Mouse (Mus musculus) forebrain, postnatal 0 days (tissue): ENCODE results near the gene Akt1. TPM values are rescaled to one million over a fixed set of nuclear protein-coding genes. Genes with fewer than 3 reads are reported as not detected.
A peak's percentile ranks its signal among the peaks of the same experiment; 100 is the strongest.

ENCODE experiments used
- ATAC-seq: fragments of 200-750 bp; cut with Nextera tagmentation; 2 replicates; pipeline ENCODE4 v1.8.0; 2017; ENCODE audit warnings: mild to moderate bottlenecking, moderate library complexity
- DNase-seq: peaks from one replicate; pipeline ENCODE4 v3.0.0-alpha.2; 2015
- H3K27ac ChIP-seq: fragments of 300-500 bp; sonication (generic); 2 replicates; pipeline ENCODE4 v1.5.1; 2014; ENCODE audit warnings: low read depth, mild to moderate bottlenecking, antibody characterized with exemption, low read length, moderate library complexity, mixed read lengths
- H3K27me3 ChIP-seq: fragments of 300-500 bp; sonication (generic); 2 replicates; pipeline ENCODE4 v1.6.1; 2014; ENCODE audit warnings: mild to moderate bottlenecking, low read length, mixed read lengths; ENCODE audit not compliant: insufficient read depth
- H3K36me3 ChIP-seq: fragments of 300-500 bp; sonication (generic); 2 replicates; pipeline ENCODE4 v1.6.1; 2014; ENCODE audit warnings: mild to moderate bottlenecking, moderate library complexity; ENCODE audit not compliant: insufficient read depth
- H3K4me1 ChIP-seq: fragments of 300-500 bp; sonication (generic); 2 replicates; pipeline ENCODE4 v1.6.1; 2014; ENCODE audit warnings: antibody characterized with exemption; ENCODE audit not compliant: insufficient read depth
- H3K4me2 ChIP-seq: fragments of 300-500 bp; sonication (generic); 2 replicates; pipeline ENCODE4 v1.6.1; 2014; ENCODE audit warnings: low read depth, mild to moderate bottlenecking, moderate library complexity
- H3K4me3 ChIP-seq: fragments of 300-500 bp; sonication (generic); 2 replicates; pipeline ENCODE4 v1.5.1; 2014; ENCODE audit warnings: low read depth, low read length, mixed read lengths
- H3K9ac ChIP-seq: fragments of 300-500 bp; sonication (generic); 2 replicates; pipeline ENCODE4 v1.6.1; 2014; ENCODE audit warnings: mild to moderate bottlenecking
- H3K9me3 ChIP-seq: fragments of 300-500 bp; sonication (generic); 2 replicates; pipeline ENCODE4 v1.6.1; 2016; ENCODE audit warnings: low read length
- CTCF ChIP-seq: sonication (generic); IDR thresholded peaks from 2 replicates; pipeline ENCODE4 v1.5.1; 2016; ENCODE audit warnings: antibody characterized with exemption, control low read depth, low read depth
- WGBS: fragments of 180-500 bp; shearing (Covaris S2); extraction: QIAGEN DNeasy Blood & Tissue Kit; methylation state at CpG from one replicate; pipeline ENCODE4 v1.1.7; 2014; 5-methylcytosine and 5-hydroxymethylcytosine counted together
- polyA plus RNA-seq: library from polyadenylated mRNA; unstranded; fragments of >200 nt; fragmentation: Nextera tagmentation; extraction: Ambion mirVana; gene quantifications from 2 replicates; pipeline ENCODE4 v1.2.1, GENCODE M21; 2015
- total RNA-seq: library from RNA; depleted of rRNA; stranded (reverse); fragments of >200 nt; gene quantifications from 2 replicates; pipeline ENCODE4 v1.2.3, GENCODE M21; 2014

The Akt1 gene
- total and polyA plus RNA-seq, 2 experiments from 2014 or later, result 117 to 213 TPM

DNA sequence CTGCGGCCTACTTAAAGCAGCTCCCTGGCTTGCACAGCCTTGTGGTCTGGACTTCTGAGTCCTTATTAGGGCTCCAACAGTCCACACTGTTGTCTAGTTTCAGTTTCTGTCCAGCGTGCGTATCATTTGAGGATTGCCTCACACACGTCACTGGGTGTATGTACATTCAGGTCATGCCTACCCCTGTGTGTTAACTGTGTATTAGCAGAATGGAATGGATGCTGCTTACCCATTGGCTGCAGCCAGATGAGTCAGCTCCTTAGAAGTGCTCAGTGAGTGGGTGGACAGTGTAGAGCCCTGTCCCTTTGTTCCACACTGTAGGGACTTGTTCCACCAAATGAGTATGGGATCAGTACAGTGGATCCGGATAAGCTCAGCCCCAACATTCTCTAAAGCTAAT, 26.6 kb downstream of the Akt1 start:
- H3K36me3 ChIP-seq, result peaks cover 32% of the 10 kb centered on the region
- WGBS, result 93% methylated on average over 5 of the region's 5 CpGs
- ATAC-seq, result no peak

DNA sequence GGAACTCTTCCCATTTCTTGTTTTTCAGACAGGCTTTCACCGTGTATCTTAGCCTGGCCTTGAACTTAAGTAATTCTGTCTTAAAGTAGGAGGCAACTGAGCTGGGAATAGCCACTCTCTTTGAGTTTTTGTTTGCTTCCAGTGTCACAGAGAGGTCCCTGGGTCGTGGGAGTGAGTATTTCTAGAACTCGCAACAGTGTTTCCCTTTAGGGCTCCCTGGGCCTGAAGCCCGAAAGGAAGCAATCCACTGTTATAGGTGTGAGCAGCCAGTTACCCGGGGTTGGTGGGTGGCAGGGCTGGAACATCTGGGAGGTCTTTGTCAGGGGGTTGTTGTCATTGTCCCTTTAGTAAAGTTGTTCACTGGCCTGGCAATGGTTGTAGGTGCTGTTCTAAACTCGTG, 28.5 kb downstream of the Akt1 start:
- H3K36me3 ChIP-seq, result peaks cover 27% of the 10 kb centered on the region
- H3K9ac ChIP-seq, result no peak overlapping the region
- 44% methylated on average over 6 of the region's 6 CpGs for WGBS
- peak overlapping the region; percentile 91 for H3K4me2 ChIP-seq
- no peaks in the 10 kb centered on the region for H3K27me3 ChIP-seq
- no peak overlapping the region for H3K4me3 ChIP-seq
- DNase-seq (no peak), ATAC-seq (no peak)
- H3K4me1 ChIP-seq, result peaks cover 17% of the 10 kb centered on the region
- no peak for TF ChIP-seq CTCF
- H3K9me3 ChIP-seq, result no peaks in the 10 kb centered on the region
- no peak overlapping the region for H3K27ac ChIP-seq

More for the DNA sequence above, 26.6 kb downstream of the Akt1 start:
- no peak overlapping the region for H3K4me3 ChIP-seq
- no peaks in the 10 kb centered on the region for H3K27me3 ChIP-seq
- no peak overlapping the region for H3K27ac ChIP-seq
- TF ChIP-seq CTCF, result no peak
- no peaks in the 10 kb centered on the region for H3K9me3 ChIP-seq
- H3K4me1 ChIP-seq, result peaks cover 17% of the 10 kb centered on the region
- H3K9ac ChIP-seq, result no peak overlapping the region
- DNase-seq, result no peak
- no peak overlapping the region for H3K4me2 ChIP-seq

DNA sequence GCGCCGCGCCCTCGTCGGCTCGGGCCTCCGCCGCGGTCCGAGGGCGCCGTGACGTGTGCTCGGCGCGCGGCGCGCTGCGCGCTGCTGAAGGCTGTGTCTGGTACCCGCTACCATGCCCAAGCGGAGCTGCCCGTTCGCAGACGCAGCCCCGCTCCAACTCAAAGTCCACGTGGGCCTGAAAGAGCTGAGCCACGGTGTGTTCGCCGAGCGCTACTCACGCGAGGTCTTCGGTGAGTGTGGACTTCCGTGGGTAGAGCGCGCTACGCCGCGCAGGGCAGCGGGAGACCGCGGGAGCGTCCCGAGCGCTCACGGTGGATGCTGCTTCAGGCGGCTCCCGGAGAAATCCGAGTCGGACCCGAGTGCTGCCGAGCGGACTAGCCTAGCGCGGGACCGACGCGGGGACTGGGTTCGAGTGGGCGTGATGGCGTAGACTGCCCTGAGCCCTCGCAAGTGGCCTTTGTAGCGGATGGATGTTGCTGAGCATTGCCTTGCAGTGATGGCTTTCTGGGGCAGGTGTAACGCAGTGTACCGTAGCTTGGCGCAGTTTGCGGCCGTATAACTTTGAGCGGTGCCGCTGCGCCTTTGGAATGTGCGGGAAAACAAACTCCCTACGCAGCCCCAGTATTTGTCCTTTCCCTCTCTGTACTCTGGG, 29.7 kb downstream of the Akt1 start:
- DNase-seq (no peak), ATAC-seq (no peak; the same call in none of the 2 replicates)
- no peaks in the 10 kb centered on the region for H3K27me3 ChIP-seq
- under 1% methylated on average over 75 of the region's 75 CpGs for WGBS
- H3K36me3 ChIP-seq, result peaks cover 26% of the 10 kb centered on the region
- H3K4me1 ChIP-seq, result peaks cover 17% of the 10 kb centered on the region
- H3K9ac ChIP-seq, result peak overlapping the region; percentile 71
- H3K4me2 ChIP-seq, result peak overlapping the region; percentile 91
- H3K27ac ChIP-seq, result peak overlapping the region; percentile 80
- no peaks in the 10 kb centered on the region for H3K9me3 ChIP-seq
- TF ChIP-seq CTCF, result no peak
- H3K4me3 ChIP-seq, result peak overlapping the region; percentile 64

DNA sequence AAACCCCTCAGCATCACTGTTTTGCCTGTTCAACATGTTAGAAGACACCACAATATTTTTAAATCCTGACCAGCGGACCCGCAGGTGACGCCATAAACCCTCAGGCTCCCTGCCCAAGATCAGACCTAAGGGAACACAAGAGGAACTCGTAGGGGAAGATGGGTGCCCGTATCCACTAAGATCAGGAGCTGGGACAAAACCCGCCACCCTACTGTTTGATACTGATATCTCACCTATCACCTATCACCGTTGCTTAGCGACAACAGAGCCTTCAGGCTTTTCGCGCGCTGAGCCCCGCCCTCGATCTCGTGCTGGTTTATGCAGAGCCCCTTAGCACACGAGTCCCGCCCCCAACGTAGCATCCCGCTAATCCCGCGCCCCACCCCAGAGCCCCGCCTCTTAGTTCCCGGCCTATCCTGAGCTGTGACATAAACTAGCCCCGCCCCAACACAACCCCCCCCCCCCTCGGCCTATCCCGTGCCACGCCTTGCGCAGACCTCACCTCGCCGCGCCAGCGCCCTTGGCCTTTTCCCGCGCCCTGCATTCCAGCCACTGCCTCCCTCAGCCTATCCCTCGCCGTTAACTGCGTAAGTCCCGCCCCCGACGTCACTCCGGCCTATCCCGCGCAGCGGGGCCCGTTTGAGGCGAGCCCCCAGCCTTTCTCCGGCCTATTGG, 30.4 kb downstream of the Akt1 start, which contains the start of gene Siva1:
Gene Siva1 (plus strand): TSS at position 500 of the 675 bp plus-strand sequence.
- peak; percentile 96 for DNase-seq
- H3K9me3 ChIP-seq, result no peaks in the 10 kb centered on the region
- H3K36me3 ChIP-seq, result peaks cover 20% of the 10 kb centered on the region
- peak within 1 kb of the TSS; percentile 71 for H3K9ac ChIP-seq
- H3K4me3 ChIP-seq, result peak within 1 kb of the TSS; percentile 64
- ATAC-seq, result peak; percentile 94
- peak within 1 kb of the TSS; percentile 91 for H3K4me2 ChIP-seq
- H3K4me1 ChIP-seq, result peaks cover 17% of the 10 kb centered on the region
- WGBS, result 5% methylated on average over 44 of the region's 46 CpGs
- no peak for TF ChIP-seq CTCF
- peak within 1 kb of the TSS; percentile 80 for H3K27ac ChIP-seq
- no peaks in the 10 kb centered on the region for H3K27me3 ChIP-seq

DNA sequence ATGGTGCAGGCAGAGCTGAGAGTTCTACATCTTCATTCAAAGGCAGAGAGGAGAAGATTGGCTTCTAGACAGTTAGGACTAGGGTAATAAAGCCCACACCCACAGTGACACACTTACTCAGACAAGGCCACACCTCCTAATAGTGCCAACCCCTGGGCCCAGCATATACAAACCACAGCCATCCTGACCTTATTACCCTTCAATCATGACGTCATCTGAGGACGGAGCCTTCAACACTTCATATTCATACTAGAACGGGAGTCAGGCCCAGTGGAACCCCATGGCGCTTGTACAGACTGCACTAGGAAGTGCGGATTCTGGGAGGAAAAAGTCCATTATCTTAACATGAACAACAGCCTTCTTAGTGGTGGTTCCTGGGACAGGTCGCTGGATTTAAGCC, 31.6 kb downstream of the Akt1 start:
- Histone ChIP-seq H3K9ac (no peak overlapping the region), H3K36me3 (peaks cover 8% of the 10 kb centered on the region), H3K4me3 (no peak overlapping the region), H3K4me1 (peaks cover 17% of the 10 kb centered on the region), H3K27ac (no peak overlapping the region), H3K27me3 (no peaks in the 10 kb centered on the region), H3K9me3 (no peaks in the 10 kb centered on the region), H3K4me2 (no peak overlapping the region)
- no peak for DNase-seq
- no peak for TF ChIP-seq CTCF
- ATAC-seq, result no peak
- 92% methylated on average over 6 of the region's 6 CpGs for WGBS

DNA sequence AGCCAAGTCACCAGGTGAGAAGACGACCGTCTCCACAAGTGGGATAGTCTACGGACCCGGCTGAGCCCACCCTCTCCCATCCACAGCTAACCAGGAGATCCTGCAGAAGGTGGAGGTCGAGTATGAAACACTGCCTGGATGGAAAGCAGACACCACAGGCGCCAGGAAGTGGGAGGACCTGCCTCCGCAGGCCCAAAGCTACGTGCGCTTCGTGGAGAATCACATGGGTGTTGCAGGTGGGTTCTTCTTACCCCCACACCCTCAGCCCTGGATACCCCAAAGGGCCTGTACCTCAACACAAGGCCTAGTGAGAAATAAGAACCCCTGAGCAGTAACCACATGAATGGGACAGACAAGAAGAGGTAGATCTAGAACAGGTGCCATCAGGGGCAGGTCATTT, 35.2 kb downstream of the Akt1 start:
- no peak overlapping the region for H3K4me3 ChIP-seq
- DNase-seq, result no peak
- H3K27ac ChIP-seq, result no peak overlapping the region
- no peak overlapping the region for H3K9ac ChIP-seq
- H3K9me3 ChIP-seq, result no peaks in the 10 kb centered on the region
- no peak for TF ChIP-seq CTCF
- no peaks in the 10 kb centered on the region for H3K27me3 ChIP-seq
- H3K4me2 ChIP-seq, result no peak overlapping the region
- no peaks in the 10 kb centered on the region for H3K36me3 ChIP-seq
- no peak for ATAC-seq
- 88% methylated on average over 10 of the region's 10 CpGs for WGBS
- H3K4me1 ChIP-seq, result 0 out of 2 replicates have a peak, but pooled peaks cover 7% of the 10 kb centered on the region

DNA sequence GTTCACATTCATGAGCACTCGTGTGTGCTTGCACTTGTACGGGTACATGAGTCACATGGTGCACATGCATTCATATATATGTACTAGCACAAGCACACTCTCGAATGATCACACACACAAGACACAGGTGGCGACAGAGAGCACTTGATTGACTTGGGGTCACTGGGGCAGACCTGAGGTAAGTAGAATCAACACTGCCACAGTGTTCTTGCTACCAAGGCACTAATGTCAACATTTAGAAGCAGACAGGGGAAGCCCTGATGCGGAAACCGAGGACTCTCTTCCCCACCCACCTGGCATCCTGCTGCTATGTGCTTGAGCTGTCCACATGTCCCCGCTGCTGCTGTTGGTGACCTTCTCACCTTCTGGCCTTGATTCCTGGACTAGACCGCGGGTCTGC, 41.0 kb downstream of the Akt1 start:
- DNase-seq (no peak), ATAC-seq (no peak)
- no peaks in the 10 kb centered on the region for H3K9me3 ChIP-seq
- no peaks in the 10 kb centered on the region for H3K36me3 ChIP-seq
- H3K27ac ChIP-seq, result no peak overlapping the region
- TF ChIP-seq CTCF, result no peak
- H3K4me1 ChIP-seq, result no peaks in the 10 kb centered on the region
- no peak overlapping the region for H3K9ac ChIP-seq
- H3K4me3 ChIP-seq, result no peak overlapping the region
- no peaks in the 10 kb centered on the region for H3K27me3 ChIP-seq
- no peak overlapping the region for H3K4me2 ChIP-seq
- 77% methylated on average over 9 of the region's 9 CpGs for WGBS
